Mouse (Mus musculus): Measurements from ENCODE around the gene Dst. TPM values are rescaled to one million over a fixed set of nuclear protein-coding genes. Genes with fewer than 3 reads are reported as not detected.

Gene Dst
- polyA plus RNA-seq, 2 experiments: 4.3 to 5.0 TPM

DNA sequence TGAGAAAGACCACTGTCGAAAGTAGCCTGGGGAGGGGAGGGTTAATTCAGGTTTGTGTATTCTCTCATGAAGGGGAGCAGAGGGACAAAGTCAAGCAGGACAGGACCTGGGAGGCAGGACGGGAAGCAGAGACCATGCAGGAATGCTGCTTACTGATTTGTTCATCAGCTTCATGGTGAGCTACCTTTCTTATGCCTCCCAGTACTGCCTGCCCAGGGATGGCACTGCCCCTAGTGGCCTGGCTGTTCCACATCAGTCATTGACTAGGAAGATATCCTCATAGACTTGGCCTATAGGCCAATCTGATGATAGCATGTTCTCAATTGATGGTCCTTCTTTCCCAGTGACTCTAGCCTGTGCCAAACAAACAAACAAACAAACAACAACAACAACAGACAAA lies 35.9 kb downstream of the Dst start:
- TF ChIP-seq EP300 (IDR thresholded peaks at IDR 0.05; ENCODE audit: low read depth) (no peak), CTCF (IDR thresholded peaks at IDR 0.05; ENCODE audit: low read depth) (peak; percentile 47)
- H3K9me3 ChIP-seq (ENCODE audit: control insufficient read depth, low read length): no peaks in the 10 kb centered on the region
- H3K27me3 ChIP-seq (ENCODE audit: control insufficient read depth, insufficient read depth, low read length): no peaks in the 10 kb centered on the region
- H3K4me2 ChIP-seq (ENCODE audit: low read depth): no peak overlapping the region
- no peak overlapping the region for H3K27ac ChIP-seq
- H3K36me3 ChIP-seq (replicated peaks; ENCODE audit: control insufficient read depth, insufficient read depth, low read depth): no peaks in the 10 kb centered on the region
- H3K9ac ChIP-seq (replicated peaks): no peak overlapping the region
- no peak for DNase-seq (ENCODE audit: low read depth in 3 of 3, low spot score in 3 of 3)
- H3K4me3 ChIP-seq (ENCODE audit: insufficient read depth in 1 of 2, low read depth in 2 of 2, low read length in 2 of 2): no peak overlapping the region
- WGBS (ENCODE audit: insufficient replicate concordance): 51% methylated on average over 2 of the region's 2 CpGs
- ATAC-seq (ENCODE audit: insufficient read depth): no peak
- H3K4me1 ChIP-seq (replicated peaks; ENCODE audit: control insufficient read depth in 2 of 2, insufficient read depth in 2 of 2, low read length in 1 of 2): peaks cover 0 to 4% of the 10 kb centered on the region in 2 experiments; a peak in 1 of 4 replicates

DNA sequence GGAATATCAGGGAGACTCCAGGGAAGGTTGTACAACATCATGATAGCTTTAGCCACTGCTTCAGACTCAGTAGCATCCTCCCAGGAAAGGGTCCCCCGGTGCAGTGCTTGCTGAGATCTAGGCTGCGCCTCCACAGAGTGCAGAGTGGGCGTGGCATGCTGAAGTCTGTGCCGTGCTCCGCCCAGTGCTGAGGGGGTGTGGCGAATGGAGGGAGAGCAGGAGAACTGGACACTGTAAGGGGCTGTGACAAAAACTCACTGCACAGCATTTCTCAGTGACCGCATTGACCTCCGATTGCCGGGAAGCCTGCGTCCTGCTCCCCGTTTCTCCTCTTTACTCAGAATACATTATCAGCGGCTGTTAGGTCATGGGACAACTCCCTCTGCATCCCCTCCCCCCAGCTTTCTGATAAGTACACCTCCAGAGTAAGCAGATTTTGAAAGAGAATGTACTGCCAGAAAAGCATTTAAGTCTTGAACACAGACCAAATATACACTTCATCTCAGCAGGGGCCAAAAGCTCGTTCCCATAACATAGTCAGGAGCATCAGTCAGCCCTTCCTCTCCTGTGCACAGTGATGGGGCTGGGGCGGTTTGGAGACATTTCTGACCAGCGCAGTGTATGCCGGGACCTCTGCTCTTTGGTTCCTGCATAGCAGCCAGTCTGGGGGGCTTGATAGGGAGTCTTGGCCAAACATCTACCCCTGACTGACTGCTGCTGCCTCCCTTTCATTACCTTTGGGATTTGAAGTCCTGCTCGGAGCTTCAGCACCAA lies 37.1 kb downstream of the Dst start:
- no peak overlapping the region for H3K27ac ChIP-seq
- H3K4me2 ChIP-seq (ENCODE audit: low read depth): peak overlapping the region; percentile 24; the same call in 1 of the 2 replicates
- no peak for TF ChIP-seq CTCF (IDR thresholded peaks at IDR 0.05; ENCODE audit: low read depth)
- no peak for TF ChIP-seq EP300 (IDR thresholded peaks at IDR 0.05; ENCODE audit: low read depth)
- no peaks in the 10 kb centered on the region for H3K9me3 ChIP-seq (ENCODE audit: control insufficient read depth, low read length)
- ATAC-seq (ENCODE audit: insufficient read depth): peak; percentile 72; the same call in 1 of the 2 replicates
- H3K4me3 ChIP-seq (ENCODE audit: insufficient read depth in 1 of 2, low read depth in 2 of 2, low read length in 2 of 2): no peak overlapping the region
- peaks cover 0 to 3% of the 10 kb centered on the region in 2 experiments; a peak in 1 of 4 replicates for H3K4me1 ChIP-seq (replicated peaks; ENCODE audit: control insufficient read depth in 2 of 2, insufficient read depth in 2 of 2, low read length in 1 of 2)
- peak in 1 of 3 experiments; percentile 4 for DNase-seq (ENCODE audit: low read depth in 3 of 3, low spot score in 3 of 3)
- no peaks in the 10 kb centered on the region for H3K27me3 ChIP-seq (ENCODE audit: control insufficient read depth, insufficient read depth, low read length)
- H3K9ac ChIP-seq (replicated peaks): no peak overlapping the region
- no peaks in the 10 kb centered on the region for H3K36me3 ChIP-seq (replicated peaks; ENCODE audit: control insufficient read depth, insufficient read depth, low read depth)
- WGBS (ENCODE audit: insufficient replicate concordance): 51% methylated on average over 17 of the region's 17 CpGs

DNA sequence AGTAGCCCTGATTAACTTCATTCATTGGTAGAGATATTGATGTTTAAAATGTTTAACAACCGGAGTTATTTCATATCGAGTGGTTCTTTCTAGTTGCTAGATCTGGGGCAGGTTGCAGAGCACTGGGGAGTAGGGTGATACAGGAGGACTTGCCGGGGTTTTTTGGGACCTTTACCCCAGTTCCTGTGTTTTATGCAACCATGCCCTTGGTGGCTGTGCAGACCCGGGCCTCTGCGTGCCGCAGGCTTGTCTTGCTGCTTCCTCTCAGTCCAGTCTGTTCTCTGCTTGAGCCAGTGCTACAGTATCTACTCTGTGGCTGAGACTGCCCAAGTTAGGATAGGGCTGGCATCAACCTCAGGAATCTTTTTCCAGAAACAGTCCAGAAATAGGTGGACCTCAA lies 37.7 kb downstream of the Dst start:
- H3K4me2 ChIP-seq (ENCODE audit: low read depth): peak overlapping the region; percentile 24; the same call in 1 of the 2 replicates
- WGBS (ENCODE audit: insufficient replicate concordance): 54% methylated on average over 6 of the region's 6 CpGs
- no peak for ATAC-seq (ENCODE audit: insufficient read depth)

DNA sequence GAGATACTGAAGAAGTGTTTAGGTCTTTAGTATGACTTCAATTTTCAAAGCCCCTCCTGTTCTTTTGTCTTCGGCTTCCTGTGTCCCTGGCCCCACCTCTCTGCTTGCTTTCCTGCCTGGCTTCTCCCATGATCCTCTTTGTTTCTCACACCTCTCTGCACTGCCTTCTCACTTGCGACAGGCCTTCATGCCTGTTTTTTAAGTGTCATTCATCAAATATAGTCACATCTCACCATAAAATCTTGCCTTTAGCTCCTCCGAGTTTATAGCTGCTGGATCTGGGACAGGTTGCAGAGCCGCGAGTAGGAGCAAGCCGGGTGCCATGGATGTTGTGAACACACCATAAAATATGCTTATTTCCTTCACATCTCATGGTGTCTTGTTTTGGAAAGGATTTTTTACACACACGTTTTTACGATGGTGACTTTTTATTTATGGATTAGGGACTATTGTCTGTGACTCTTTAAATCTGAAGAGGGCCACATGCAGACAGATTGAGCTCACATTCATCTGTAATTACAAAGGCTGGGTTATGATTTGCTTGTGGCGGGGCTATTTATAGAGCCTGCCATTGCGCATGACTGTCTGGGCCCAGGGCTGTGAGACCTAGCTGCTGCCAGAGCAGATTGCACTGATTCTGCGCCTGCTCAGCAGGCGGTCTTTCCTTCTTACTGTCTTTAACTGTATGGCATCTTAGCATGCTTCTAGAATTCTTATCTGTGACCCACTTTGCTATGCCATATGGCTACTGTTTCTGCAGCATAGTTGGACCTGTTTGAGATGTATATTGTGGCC lies 38.8 kb downstream of the Dst start:
- DNase-seq (ENCODE audit: low read depth in 3 of 3, low spot score in 3 of 3) (no peak), ATAC-seq (ENCODE audit: insufficient read depth) (no peak)
- Histone ChIP-seq H3K4me2 (ENCODE audit: low read depth) (no peak overlapping the region), H3K9me3 (ENCODE audit: control insufficient read depth, low read length) (no peaks in the 10 kb centered on the region), H3K4me1 (replicated peaks; ENCODE audit: control insufficient read depth in 2 of 2, insufficient read depth in 2 of 2, low read length in 1 of 2) (peaks cover 0 to 3% of the 10 kb centered on the region in 2 experiments; a peak in 1 of 4 replicates), H3K4me3 (ENCODE audit: insufficient read depth in 1 of 2, low read depth in 2 of 2, low read length in 2 of 2) (no peak overlapping the region), H3K27me3 (ENCODE audit: control insufficient read depth, insufficient read depth, low read length) (no peaks in the 10 kb centered on the region), H3K9ac (replicated peaks) (no peak overlapping the region), H3K36me3 (replicated peaks; ENCODE audit: control insufficient read depth, insufficient read depth, low read depth) (no peaks in the 10 kb centered on the region), H3K27ac (no peak overlapping the region)
- WGBS (ENCODE audit: insufficient replicate concordance): 64% methylated on average over 12 of the region's 12 CpGs
- no peak for TF ChIP-seq EP300 (IDR thresholded peaks at IDR 0.05; ENCODE audit: low read depth)
- no peak for TF ChIP-seq CTCF (IDR thresholded peaks at IDR 0.05; ENCODE audit: low read depth)

More for the DNA sequence above, 37.7 kb downstream of the Dst start:
- Histone ChIP-seq H3K27me3 (ENCODE audit: control insufficient read depth, insufficient read depth, low read length) (no peaks in the 10 kb centered on the region), H3K36me3 (replicated peaks; ENCODE audit: control insufficient read depth, insufficient read depth, low read depth) (no peaks in the 10 kb centered on the region), H3K4me1 (replicated peaks; ENCODE audit: control insufficient read depth in 2 of 2, insufficient read depth in 2 of 2, low read length in 1 of 2) (peaks cover 0 to 3% of the 10 kb centered on the region in 2 experiments; a peak in 1 of 4 replicates), H3K9ac (replicated peaks) (no peak overlapping the region), H3K27ac (no peak overlapping the region), H3K9me3 (ENCODE audit: control insufficient read depth, low read length) (no peaks in the 10 kb centered on the region), H3K4me3 (ENCODE audit: insufficient read depth in 1 of 2, low read depth in 2 of 2, low read length in 2 of 2) (no peak overlapping the region)
- no peak for DNase-seq (ENCODE audit: low read depth in 3 of 3, low spot score in 3 of 3)
- TF ChIP-seq EP300 (IDR thresholded peaks at IDR 0.05; ENCODE audit: low read depth) (no peak), CTCF (IDR thresholded peaks at IDR 0.05; ENCODE audit: low read depth) (no peak)

DNA sequence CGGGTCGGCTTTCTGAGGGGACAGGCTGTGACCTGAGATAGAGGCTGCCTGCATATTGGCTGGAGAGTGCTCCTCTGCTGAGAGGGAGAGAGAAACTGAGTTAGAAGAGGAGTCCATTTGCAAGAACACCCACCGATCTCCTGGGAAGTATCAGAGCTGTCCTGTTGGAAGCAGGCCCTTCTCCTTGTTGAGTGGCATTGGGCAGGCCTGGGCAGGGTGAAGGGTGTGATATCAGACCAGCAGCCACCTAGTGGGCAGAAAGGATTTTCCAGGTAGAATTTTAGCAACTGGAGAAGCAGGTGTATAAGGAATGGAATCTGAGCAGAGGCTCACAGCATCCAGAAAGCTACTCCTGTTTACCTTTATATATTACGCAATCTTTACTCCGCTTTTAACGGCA lies 39.8 kb downstream of the Dst start:
- Histone ChIP-seq H3K27ac (no peak overlapping the region), H3K4me1 (replicated peaks; ENCODE audit: control insufficient read depth in 2 of 2, insufficient read depth in 2 of 2, low read length in 1 of 2) (peaks cover 0 to 3% of the 10 kb centered on the region in 2 experiments; a peak in 1 of 4 replicates), H3K4me2 (ENCODE audit: low read depth) (no peak overlapping the region), H3K4me3 (ENCODE audit: insufficient read depth in 1 of 2, low read depth in 2 of 2, low read length in 2 of 2) (no peak overlapping the region), H3K9me3 (ENCODE audit: control insufficient read depth, low read length) (no peaks in the 10 kb centered on the region), H3K36me3 (replicated peaks; ENCODE audit: control insufficient read depth, insufficient read depth, low read depth) (no peaks in the 10 kb centered on the region), H3K27me3 (ENCODE audit: control insufficient read depth, insufficient read depth, low read length) (no peaks in the 10 kb centered on the region), H3K9ac (replicated peaks) (no peak overlapping the region)
- WGBS (ENCODE audit: insufficient replicate concordance): 66% methylated on average over 6 of the region's 6 CpGs
- no peak for ATAC-seq (ENCODE audit: insufficient read depth)
- no peak for DNase-seq (ENCODE audit: low read depth in 3 of 3, low spot score in 3 of 3)
- TF ChIP-seq CTCF (IDR thresholded peaks at IDR 0.05; ENCODE audit: low read depth) (no peak), EP300 (IDR thresholded peaks at IDR 0.05; ENCODE audit: low read depth) (no peak)

Measured in liver, embryonic 14.5 days (tissue).